Mouse (Mus musculus) limb, embryonic 15.5 days (tissue): Measurements from ENCODE around the gene Iqcc. TPM values are rescaled to one million over a fixed set of nuclear protein-coding genes. Genes with fewer than 3 reads are reported as not detected.

Experiments
- ATAC-seq: fragments of 200-750 bp; cut with Nextera tagmentation; 2 replicates; pipeline ENCODE4 v1.8.0; 2017; ENCODE audit warnings: low read depth, moderate TSS enrichment; ENCODE audit not compliant: insufficient number of reproducible peaks, low FRiP score, low TSS enrichment
- H3K27ac ChIP-seq: fragments of 300-500 bp; sonication (generic); 2 replicates; pipeline ENCODE4 v1.5.1; 2015; ENCODE audit warnings: moderate library complexity, mild to moderate bottlenecking, inconsistent platforms
- H3K27me3 ChIP-seq: fragments of 300-500 bp; sonication (generic); 2 replicates; pipeline ENCODE4 v1.6.1; 2015; ENCODE audit warnings: inconsistent platforms
- H3K36me3 ChIP-seq: fragments of 300-500 bp; sonication (generic); 2 replicates; pipeline ENCODE4 v1.6.1; 2015; ENCODE audit warnings: inconsistent platforms
- H3K4me1 ChIP-seq: fragments of 300-500 bp; sonication (generic); 2 replicates; pipeline ENCODE4 v1.6.1; 2015; ENCODE audit warnings: inconsistent platforms
- H3K4me2 ChIP-seq: fragments of 300-500 bp; sonication (generic); 2 replicates; pipeline ENCODE4 v1.6.1; 2015; ENCODE audit warnings: mild to moderate bottlenecking, inconsistent platforms
- H3K4me3 ChIP-seq: fragments of 300-500 bp; sonication (generic); 2 replicates; pipeline ENCODE4 v1.5.1; 2015; ENCODE audit warnings: mild to moderate bottlenecking, inconsistent platforms
- H3K9ac ChIP-seq: fragments of 300-500 bp; sonication (generic); 2 replicates; pipeline ENCODE4 v1.6.1; 2015; ENCODE audit warnings: inconsistent platforms
- H3K9me3 ChIP-seq: fragments of 300-500 bp; sonication (generic); 2 replicates; pipeline ENCODE4 v1.6.1; 2016; ENCODE audit warnings: inconsistent platforms
- WGBS: fragments of 180-500 bp; shearing (Covaris S2); methylation state at CpG from one replicate; pipeline ENCODE4 v1.1.7; 2015; 5-methylcytosine and 5-hydroxymethylcytosine counted together
- polyA plus RNA-seq: library from polyadenylated mRNA; unstranded; fragments of >200 nt; fragmentation: Nextera tagmentation; extraction: Ambion mirVana; gene quantifications from 2 replicates; pipeline ENCODE4 v1.2.1, GENCODE M21; 2015

Gene Iqcc
- polyA plus RNA-seq, 1 experiment from 2014 or later: 29.6 TPM

DNA sequence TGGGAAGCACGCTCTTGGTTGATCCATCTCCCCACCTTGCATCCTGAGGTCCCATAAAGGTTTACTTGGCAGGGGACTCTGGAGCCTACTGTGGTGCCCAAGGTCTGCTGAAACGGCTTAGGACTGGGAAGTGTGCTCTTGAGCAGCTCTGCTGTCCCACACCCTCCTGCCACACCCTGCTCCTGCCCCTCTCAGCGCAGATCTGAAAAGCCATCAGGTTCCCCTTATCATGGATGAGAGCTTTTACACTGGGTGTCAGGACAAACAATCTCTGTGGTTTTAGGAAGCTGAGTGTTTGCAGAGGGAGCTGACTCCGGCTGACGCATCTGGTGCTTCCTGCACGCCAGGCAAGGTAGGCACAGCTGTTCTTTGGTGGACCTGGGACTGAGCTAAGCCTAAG, 15.0 kb upstream of the Iqcc start:
- WGBS: 92% methylated on average over 6 of the region's 6 CpGs
- H3K4me1 ChIP-seq: peaks cover 19% of the 10 kb centered on the region
- H3K4me3 ChIP-seq: no peak overlapping the region
- no peaks in the 10 kb centered on the region for H3K27me3 ChIP-seq
- H3K9me3 ChIP-seq: no peaks in the 10 kb centered on the region
- no peak overlapping the region for H3K27ac ChIP-seq
- H3K4me2 ChIP-seq: no peak overlapping the region
- no peak for ATAC-seq
- H3K36me3 ChIP-seq: peaks cover 93% of the 10 kb centered on the region
- H3K9ac ChIP-seq: no peak overlapping the region

DNA sequence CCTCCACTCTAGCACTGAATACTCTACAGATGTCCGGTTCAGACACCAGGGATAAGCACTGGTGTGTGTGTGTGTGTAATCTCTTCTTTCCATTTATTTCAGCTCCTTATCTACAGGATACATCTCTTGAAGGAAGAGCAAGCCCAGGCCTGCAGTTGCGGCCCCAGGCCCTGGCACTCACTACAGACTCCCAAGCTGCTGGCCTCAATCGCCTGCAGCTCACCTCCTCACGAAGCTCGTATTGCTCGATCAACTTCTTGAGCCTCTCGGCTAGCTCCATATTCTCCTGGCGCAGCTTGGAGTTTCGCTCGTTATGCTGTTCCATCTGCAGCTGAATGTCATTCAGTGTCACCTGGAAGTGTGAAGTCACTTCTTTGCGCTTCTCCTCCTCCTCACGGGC, 13.0 kb upstream of the Iqcc start:
- ATAC-seq: no peak
- Histone ChIP-seq H3K4me1 (peaks cover 9% of the 10 kb centered on the region; the same call in 1 of the 2 replicates), H3K36me3 (peaks cover 95% of the 10 kb centered on the region), H3K4me2 (no peak overlapping the region), H3K4me3 (no peak overlapping the region), H3K27ac (no peak overlapping the region), H3K9ac (no peak overlapping the region), H3K9me3 (no peaks in the 10 kb centered on the region), H3K27me3 (no peaks in the 10 kb centered on the region)
- 80% methylated on average over 12 of the region's 12 CpGs for whole genome bisulfite sequencing

DNA sequence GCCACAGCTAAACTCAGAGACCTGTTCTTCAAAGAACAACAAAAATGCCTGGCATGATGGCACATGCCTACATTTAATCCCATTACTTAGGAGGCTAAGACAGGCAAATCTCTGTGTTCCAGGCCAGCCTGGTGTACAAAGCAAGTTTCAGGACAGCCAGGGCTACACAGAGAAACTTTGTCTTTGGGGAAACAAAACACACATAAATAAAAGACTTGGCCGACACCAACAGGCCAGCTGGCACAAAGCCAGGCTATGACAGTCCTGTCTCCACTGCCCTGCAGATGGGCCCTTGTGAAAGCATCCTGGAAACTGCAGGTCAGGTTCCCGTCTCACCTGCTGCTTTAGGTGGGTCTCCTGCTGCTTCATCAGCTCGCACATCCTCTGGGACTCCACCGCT, 12.0 kb upstream of the Iqcc start:
- H3K4me3 ChIP-seq: no peak overlapping the region
- H3K36me3 ChIP-seq: peaks cover 95% of the 10 kb centered on the region
- no peaks in the 10 kb centered on the region for H3K27me3 ChIP-seq
- 80% methylated on average over 4 of the region's 4 CpGs for WGBS
- peaks cover 9% of the 10 kb centered on the region; the same call in 1 of the 2 replicates for H3K4me1 ChIP-seq
- no peaks in the 10 kb centered on the region for H3K9me3 ChIP-seq
- ATAC-seq: no peak
- no peak overlapping the region for H3K9ac ChIP-seq
- no peak overlapping the region for H3K4me2 ChIP-seq
- H3K27ac ChIP-seq: no peak overlapping the region

DNA sequence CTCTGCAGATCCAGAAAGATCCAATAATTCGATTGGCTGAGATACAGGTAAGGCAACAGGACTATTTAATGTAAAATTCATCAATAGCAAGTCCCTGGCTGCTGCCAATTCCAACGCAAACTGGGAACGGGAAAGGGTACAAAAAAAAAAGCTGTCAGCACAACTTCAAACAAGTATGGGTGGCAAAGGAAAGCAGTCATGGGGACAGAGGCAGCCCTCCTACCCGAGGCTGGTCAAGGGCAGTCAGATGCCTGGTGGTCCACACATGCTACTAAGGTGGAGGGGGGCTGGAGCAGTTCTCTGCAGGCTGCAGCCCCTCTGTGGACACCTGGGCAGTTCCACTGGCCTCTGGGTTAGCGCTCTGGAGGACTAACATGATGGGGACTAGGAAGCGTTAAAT, 7.1 kb upstream of the Iqcc start:
- no peaks in the 10 kb centered on the region for H3K9me3 ChIP-seq
- no peak overlapping the region for H3K4me3 ChIP-seq
- H3K4me2 ChIP-seq: no peak overlapping the region
- no peak for ATAC-seq
- peaks cover 40% of the 10 kb centered on the region for H3K4me1 ChIP-seq
- no peaks in the 10 kb centered on the region for H3K27me3 ChIP-seq
- WGBS: 66% methylated on average over 6 of the region's 6 CpGs
- H3K36me3 ChIP-seq: peaks cover 53% of the 10 kb centered on the region
- H3K9ac ChIP-seq: no peak overlapping the region
- H3K27ac ChIP-seq: no peak overlapping the region

DNA sequence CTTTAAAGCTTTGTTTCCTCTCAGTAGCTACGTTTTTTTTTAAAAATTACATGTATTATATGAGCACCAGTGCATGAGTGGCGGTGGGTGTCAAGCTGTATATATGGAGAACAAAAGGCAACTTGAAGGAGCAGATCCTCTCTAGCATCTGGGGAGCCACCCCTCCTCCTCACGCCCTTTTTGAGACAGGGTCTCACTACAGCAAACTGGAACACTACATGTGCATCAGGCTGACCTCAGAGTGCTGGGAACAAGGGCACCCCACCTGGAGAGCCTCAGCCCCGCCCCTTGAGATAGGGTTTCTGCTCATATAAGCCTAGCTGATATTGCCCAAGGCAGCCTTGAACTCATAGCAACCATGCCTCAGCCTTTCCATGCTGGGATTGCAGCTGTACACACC, 6.6 kb upstream of the Iqcc start:
- no peak for ATAC-seq
- WGBS: 44% methylated on average over 4 of the region's 4 CpGs
- H3K36me3 ChIP-seq: peaks cover 50% of the 10 kb centered on the region
- H3K27ac ChIP-seq: peak overlapping the region; percentile 89
- H3K9ac ChIP-seq: no peak overlapping the region
- no peak overlapping the region for H3K4me3 ChIP-seq
- H3K9me3 ChIP-seq: no peaks in the 10 kb centered on the region
- H3K4me1 ChIP-seq: peaks cover 41% of the 10 kb centered on the region
- H3K4me2 ChIP-seq: peak overlapping the region; percentile 79; the same call in 1 of the 2 replicates
- H3K27me3 ChIP-seq: no peaks in the 10 kb centered on the region

DNA sequence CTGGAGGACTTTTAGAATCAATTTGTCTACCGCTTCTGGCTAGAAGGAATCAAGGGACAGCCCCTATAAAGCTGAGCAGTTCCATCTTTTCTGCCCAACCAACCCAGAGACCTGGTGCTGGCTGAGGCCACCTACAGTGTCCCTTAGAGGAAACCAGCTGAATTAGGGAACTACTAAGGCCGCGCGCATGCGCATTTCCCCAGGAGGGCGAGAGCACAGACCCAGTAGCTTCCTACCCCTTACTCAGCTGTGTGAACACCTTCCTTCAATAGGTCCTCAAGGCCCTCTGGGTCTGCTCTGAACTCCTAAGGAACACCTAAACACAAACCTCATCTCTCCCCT, 6.1 kb upstream of the Iqcc start:
- Histone ChIP-seq H3K4me3 (peak overlapping the region; percentile 61), H3K27me3 (no peaks in the 10 kb centered on the region), H3K27ac (peak overlapping the region; percentile 89), H3K4me1 (peaks cover 41% of the 10 kb centered on the region), H3K9me3 (no peaks in the 10 kb centered on the region), H3K4me2 (peak overlapping the region; percentile 79), H3K9ac (no peak overlapping the region), H3K36me3 (peaks cover 45% of the 10 kb centered on the region)
- 1% methylated on average over 6 of the region's 6 CpGs for WGBS
- no peak; the same call in 1 of the 2 replicates for ATAC-seq

DNA sequence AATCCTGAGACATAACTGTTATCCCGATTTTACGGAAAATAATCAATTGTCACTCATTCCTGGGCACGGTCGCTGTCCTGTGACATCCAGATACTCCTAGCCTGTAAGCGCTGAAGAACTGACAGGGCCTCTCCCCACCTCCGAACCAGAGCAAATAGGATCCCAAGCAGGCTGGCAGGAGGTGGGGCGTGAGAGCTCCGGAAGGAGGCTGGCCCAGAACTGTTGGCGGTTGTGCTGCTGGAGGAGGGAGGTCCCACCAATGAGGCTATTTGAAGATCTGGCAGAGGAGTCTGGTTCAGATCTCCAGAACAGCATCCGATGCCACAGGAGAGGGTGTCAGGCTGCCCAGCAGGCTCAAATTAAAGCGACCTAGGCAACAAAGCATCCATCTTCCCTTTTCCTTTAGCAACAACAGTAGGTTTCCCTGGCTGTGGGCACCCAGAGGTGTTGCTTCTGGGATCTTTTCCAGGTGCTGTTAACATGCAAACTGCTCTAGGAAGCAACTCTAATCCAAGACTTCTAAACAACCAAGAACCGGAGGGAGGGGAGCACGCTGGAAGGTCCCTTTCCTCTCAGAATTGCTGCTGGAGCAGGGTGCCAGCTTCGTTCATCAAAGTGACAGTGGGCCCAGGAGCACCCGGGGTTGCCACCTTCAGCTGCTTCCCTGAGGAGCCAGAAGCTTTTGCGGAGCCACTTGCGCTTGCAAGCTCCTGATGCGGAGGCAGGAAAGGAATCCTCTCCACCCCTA, 5.6 kb upstream of the Iqcc start:
- H3K27ac ChIP-seq: peak overlapping the region; percentile 89

DNA sequence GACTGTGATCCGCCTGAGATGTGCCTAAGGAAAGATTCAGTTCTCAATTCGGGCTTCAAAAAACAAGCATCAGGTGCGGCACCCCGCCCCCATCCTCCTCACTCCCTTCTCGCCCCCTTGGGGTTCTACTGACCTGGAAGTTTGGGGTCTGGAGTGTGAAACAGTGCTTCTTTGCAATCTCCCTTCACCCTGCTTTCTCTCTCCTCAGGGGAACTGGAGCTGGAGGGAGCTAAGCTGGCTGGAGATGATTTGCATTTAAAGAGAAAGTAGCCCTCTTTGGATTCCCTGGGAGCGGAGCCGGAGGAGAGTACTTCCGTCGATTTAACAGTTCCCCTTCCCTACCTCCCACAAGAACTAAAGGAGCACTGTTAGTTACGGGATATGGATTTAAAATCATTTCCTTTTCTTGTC, 4.8 kb upstream of the Iqcc start, which contains the start of gene Ccdc28b:
Gene Ccdc28b, minus strand, starts transcription at position 267 of the 411 bp plus-strand sequence.
- H3K4me1 ChIP-seq: peaks cover 44% of the 10 kb centered on the region
- peak within 1 kb of the TSS; percentile 89 for H3K27ac ChIP-seq
- peak within 1 kb of the TSS; percentile 58 for H3K9ac ChIP-seq
- peak within 1 kb of the TSS; percentile 79 for H3K4me2 ChIP-seq
- peaks cover 32% of the 10 kb centered on the region for H3K36me3 ChIP-seq
- WGBS: 0% methylated on average over 10 of the region's 10 CpGs
- no peaks in the 10 kb centered on the region for H3K9me3 ChIP-seq
- no peak for ATAC-seq
- peak within 1 kb of the TSS; percentile 61 for H3K4me3 ChIP-seq
- no peaks in the 10 kb centered on the region for H3K27me3 ChIP-seq

More for the DNA sequence above, 5.6 kb upstream of the Iqcc start:
- H3K36me3 ChIP-seq: peaks cover 39% of the 10 kb centered on the region
- peak overlapping the region; percentile 79 for H3K4me2 ChIP-seq
- H3K4me1 ChIP-seq: peaks cover 41% of the 10 kb centered on the region
- no peaks in the 10 kb centered on the region for H3K27me3 ChIP-seq
- 0 out of 2 replicates have a peak overlapping the region, but pooled peaks have one; percentile 58 for H3K9ac ChIP-seq
- peak overlapping the region; percentile 61 for H3K4me3 ChIP-seq
- under 1% methylated on average over 18 of the region's 18 CpGs for WGBS
- H3K9me3 ChIP-seq: no peaks in the 10 kb centered on the region
- ATAC-seq: peak; percentile 87

DNA sequence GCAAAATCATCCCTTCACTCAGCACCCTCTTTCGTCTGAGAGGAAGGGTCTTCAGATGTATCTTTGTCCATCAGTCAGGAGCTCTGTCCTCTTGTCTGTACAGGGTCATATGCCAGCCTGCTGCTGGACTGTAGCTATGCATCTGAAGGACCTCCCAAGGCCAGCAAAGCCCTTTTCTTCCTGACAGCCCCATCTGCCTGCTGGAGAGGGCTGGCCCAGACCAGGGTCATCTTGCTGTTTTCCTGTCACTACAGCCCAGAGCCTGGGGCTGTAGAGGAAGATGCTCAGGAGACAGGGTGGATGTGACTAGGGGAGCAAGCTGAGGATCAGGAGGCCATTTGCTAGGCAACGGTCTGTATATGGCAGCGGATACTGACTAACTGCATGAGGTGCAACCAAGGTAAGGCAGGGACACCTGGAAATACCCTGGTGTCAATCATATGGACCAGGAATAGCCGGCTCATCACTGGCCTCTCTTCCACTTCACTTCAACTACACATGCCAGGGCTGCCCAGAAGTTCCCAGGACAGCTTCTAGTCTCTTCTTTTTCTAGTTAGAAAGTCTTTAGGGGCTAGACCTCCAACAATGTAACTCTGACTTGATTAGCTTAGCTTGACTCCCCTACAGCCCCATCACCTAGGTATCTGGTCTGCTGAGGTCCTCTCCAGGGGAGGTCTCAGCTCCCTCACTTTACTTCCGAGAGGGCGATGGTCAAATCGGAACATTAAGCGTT, 4.1 kb upstream of the Iqcc start:
- H3K27ac ChIP-seq: peak overlapping the region; percentile 89

DNA sequence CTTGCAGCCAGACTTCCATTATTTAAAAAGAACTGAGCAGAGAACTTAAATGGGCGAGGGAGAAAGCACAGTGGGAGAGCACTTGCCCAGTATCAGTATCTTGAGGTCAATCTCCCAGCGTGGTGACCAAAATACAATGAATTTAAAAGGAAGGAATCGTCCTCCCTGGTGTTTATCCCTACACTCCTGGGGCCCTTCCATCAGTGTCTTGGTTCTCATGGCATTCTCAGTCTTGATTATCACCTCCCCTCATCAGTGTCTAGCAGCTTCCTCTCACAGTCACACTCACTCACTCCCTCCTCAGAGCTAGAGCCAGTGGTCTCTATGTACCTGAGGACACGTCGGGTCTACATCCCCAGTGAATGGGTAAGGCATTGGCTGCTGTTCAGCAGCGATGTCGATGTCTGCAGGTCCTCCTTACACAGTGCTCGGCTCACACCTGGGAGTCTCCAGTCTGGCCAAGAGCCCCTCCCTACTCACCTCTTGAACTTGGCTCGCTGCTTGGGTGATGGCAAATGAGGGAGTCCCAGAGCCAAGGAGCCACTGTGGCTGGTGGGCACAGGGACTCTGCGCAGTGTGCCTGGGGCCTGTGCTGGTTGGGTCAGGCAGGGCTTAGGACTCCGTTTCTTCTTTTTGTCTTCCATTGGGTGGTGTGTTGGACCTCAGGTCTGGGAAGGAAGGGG, 3.4 kb upstream of the Iqcc start:
- Histone ChIP-seq H3K27me3 (no peaks in the 10 kb centered on the region), H3K4me2 (peak overlapping the region; percentile 79; the same call in 1 of the 2 replicates), H3K9ac (peak overlapping the region; percentile 58; the same call in 1 of the 2 replicates), H3K4me3 (no peak overlapping the region), H3K4me1 (peaks cover 54% of the 10 kb centered on the region), H3K9me3 (no peaks in the 10 kb centered on the region), H3K27ac (peak overlapping the region; percentile 43; the same call in 1 of the 2 replicates), H3K36me3 (peaks cover 19% of the 10 kb centered on the region)
- 73% methylated on average over 11 of the region's 11 CpGs for WGBS
- ATAC-seq: no peak

More for the DNA sequence above, 4.1 kb upstream of the Iqcc start:
- Histone ChIP-seq H3K36me3 (peaks cover 24% of the 10 kb centered on the region), H3K4me2 (peak overlapping the region; percentile 79), H3K4me1 (peaks cover 51% of the 10 kb centered on the region), H3K9ac (peak overlapping the region; percentile 58), H3K9me3 (no peaks in the 10 kb centered on the region), H3K27me3 (no peaks in the 10 kb centered on the region), H3K4me3 (peak overlapping the region; percentile 61)
- ATAC-seq: no peak
- WGBS: 23% methylated on average over 8 of the region's 8 CpGs

DNA sequence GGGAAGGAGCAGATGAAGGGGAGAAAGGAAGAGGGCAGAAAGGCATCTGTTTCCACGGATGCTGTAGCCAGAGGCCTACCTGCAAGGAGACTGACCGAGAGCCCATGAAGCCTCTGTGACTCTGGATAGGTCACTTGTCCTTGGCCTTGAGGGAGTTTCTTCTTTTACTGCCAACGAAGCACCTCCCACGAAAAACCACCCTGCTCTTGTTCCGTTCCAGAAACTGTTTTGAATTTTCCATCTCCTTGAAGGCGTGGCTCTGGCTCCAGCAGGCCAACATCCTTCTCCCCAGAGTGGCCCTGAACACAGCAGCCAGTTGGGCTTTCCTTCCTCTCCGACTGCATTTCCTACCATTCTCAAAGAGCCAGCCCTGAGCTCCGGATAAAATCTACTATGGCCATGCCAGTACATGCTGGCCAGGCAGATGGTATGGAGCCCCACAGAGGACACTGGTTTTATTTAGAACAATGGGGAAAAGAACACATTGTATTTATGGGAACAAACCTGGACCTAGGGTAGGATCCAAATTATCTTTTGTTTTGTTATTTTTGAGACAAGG, 2.5 kb upstream of the Iqcc start:
- H3K9ac ChIP-seq: no peak overlapping the region
- WGBS: 74% methylated on average over 8 of the region's 8 CpGs
- no peak overlapping the region for H3K4me2 ChIP-seq
- peaks cover 19% of the 10 kb centered on the region for H3K36me3 ChIP-seq
- no peak for ATAC-seq
- H3K4me3 ChIP-seq: no peak overlapping the region
- no peaks in the 10 kb centered on the region for H3K9me3 ChIP-seq
- H3K4me1 ChIP-seq: peaks cover 54% of the 10 kb centered on the region
- H3K27ac ChIP-seq: peak overlapping the region; percentile 43
- no peaks in the 10 kb centered on the region for H3K27me3 ChIP-seq
